Mouse (Mus musculus) midbrain, embryonic 10.5 days (tissue): ENCODE measurements around the gene Plau. TPM values are rescaled to one million over a fixed set of nuclear protein-coding genes. Genes with fewer than 3 reads are reported as not detected.

ENCODE experiments used
- DNase-seq: peaks from one replicate; pipeline ENCODE4 v3.0.0-alpha.2; 2017; ENCODE audit warnings: low spot score
- H3K27ac ChIP-seq: fragments of 300-500 bp; sonication (generic); replicated peaks from 2 replicates; pipeline ENCODE4 v1.5.1; 2016; ENCODE audit warnings: mild to moderate bottlenecking
- H3K27me3 ChIP-seq: fragments of 300-500 bp; sonication (generic); 2 replicates; pipeline ENCODE4 v1.6.1; 2016; ENCODE audit warnings: low read depth, mild to moderate bottlenecking; ENCODE audit not compliant: poor library complexity, severe bottlenecking
- H3K36me3 ChIP-seq: fragments of 300-500 bp; sonication (generic); 2 replicates; pipeline ENCODE4 v1.6.1; 2016; ENCODE audit warnings: mild to moderate bottlenecking, moderate library complexity
- H3K4me1 ChIP-seq: fragments of 300-500 bp; sonication (generic); 2 replicates; pipeline ENCODE4 v1.6.1; 2016
- H3K4me3 ChIP-seq: fragments of 300-500 bp; sonication (generic); 2 replicates; pipeline ENCODE4 v1.5.1; 2016; ENCODE audit warnings: mild to moderate bottlenecking, moderate library complexity
- H3K9me3 ChIP-seq: fragments of 300-500 bp; sonication (generic); replicated peaks from 2 replicates; pipeline ENCODE4 v1.6.1; 2016; ENCODE audit warnings: mild to moderate bottlenecking
- WGBS: fragments of 180-500 bp; shearing (Covaris S2); methylation state at CpG from one replicate; pipeline ENCODE4 v1.1.7; 2016; 5-methylcytosine and 5-hydroxymethylcytosine counted together
- polyA plus RNA-seq: library from polyadenylated mRNA; unstranded; fragments of >200 nt; fragmentation: Nextera tagmentation; extraction: Ambion mirVana; gene quantifications from 2 replicates; pipeline ENCODE4 v1.2.1, GENCODE M21; 2016

Plau gene
- polyA plus RNA-seq, 1 experiment from 2014 or later, result 0.49 TPM

DNA sequence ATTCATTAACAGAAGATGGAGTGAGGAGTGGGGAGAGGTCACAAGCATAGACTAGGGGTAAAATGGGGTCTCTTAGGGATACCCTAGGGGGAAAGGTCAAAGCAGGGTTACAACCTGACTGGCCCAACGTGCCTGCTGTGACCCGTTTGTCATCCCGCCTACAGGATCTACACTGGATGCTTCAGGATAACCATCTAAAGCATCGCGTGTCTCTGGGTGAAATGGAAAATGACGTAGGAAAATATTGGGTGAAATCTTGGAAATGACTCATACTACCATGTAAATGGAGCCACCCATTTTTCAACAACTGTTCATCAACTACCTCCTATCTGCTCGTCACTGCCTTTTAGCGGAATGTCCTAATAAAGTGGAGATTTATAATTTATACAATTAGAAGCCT is 40.3 kb upstream of the Plau start:
- Histone ChIP-seq H3K36me3 (peaks cover 11% of the 10 kb centered on the region), H3K4me1 (peaks cover 56% of the 10 kb centered on the region), H3K4me3 (no peak overlapping the region), H3K9me3 (no peaks in the 10 kb centered on the region), H3K27ac (no peak overlapping the region), H3K27me3 (peaks cover 21% of the 10 kb centered on the region)
- WGBS, result 75% methylated on average over 8 of the region's 8 CpGs
- DNase-seq, result no peak

DNA sequence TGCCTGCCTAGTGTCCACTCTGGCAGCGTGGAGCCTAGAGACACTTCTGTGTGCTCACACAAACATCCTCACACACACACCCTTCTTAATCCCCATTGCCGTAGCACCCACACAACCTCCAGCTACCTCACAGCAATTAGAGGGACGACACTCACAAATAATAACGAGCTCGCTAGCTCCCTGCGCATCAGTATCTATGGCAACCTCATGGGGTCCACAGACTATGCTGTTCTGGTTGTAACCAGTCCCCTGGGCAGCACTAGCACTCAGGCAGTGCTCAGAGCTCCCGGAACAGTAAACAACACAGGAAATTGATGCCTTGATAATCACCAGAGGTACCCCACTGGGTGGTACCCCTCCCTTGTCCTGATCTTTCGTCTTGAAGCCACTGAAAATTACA is 39.8 kb upstream of the Plau start:
- 46% methylated on average over 8 of the region's 8 CpGs for WGBS
- no peak overlapping the region for H3K27ac ChIP-seq
- H3K4me1 ChIP-seq, result peaks cover 51% of the 10 kb centered on the region
- H3K36me3 ChIP-seq, result peaks cover 6% of the 10 kb centered on the region
- H3K4me3 ChIP-seq, result no peak overlapping the region
- H3K27me3 ChIP-seq, result peaks cover 21% of the 10 kb centered on the region
- H3K9me3 ChIP-seq, result no peaks in the 10 kb centered on the region
- peak; percentile 24 for DNase-seq

DNA sequence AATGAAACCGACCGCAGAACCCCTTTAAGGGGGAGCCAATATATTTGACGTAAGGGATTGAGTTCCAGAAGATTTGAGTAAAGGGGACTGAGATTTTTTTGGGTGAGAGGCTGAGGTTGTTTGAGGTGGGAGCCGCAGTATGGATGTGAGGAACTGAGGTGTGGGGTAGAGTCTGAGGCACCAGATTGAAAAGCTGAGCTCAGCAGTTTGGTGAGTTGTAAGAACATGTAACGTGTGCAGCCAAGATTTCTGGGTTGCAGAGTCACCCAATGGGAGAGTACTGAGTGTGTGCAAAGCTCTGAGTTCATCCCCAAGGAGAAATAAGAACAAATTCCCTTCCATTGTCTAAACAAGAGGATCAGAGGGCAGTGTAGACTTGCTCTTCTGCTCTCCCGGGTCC is 38.2 kb upstream of the Plau start:
- no peak overlapping the region for H3K27ac ChIP-seq
- WGBS, result 85% methylated on average over 6 of the region's 6 CpGs
- H3K9me3 ChIP-seq, result no peaks in the 10 kb centered on the region
- H3K36me3 ChIP-seq, result no peaks in the 10 kb centered on the region
- DNase-seq, result no peak
- H3K4me1 ChIP-seq, result peaks cover 35% of the 10 kb centered on the region
- no peak overlapping the region for H3K4me3 ChIP-seq
- H3K27me3 ChIP-seq, result peaks cover 21% of the 10 kb centered on the region

GRCm38 (mm10) chr14:20798761-20799160 is 37.7 kb upstream of the Plau start:
- H3K4me1 ChIP-seq, result peaks cover 33% of the 10 kb centered on the region
- DNase-seq, result peak; percentile 85
- no peak overlapping the region for H3K4me3 ChIP-seq
- no peak overlapping the region for H3K27ac ChIP-seq
- no peaks in the 10 kb centered on the region for H3K9me3 ChIP-seq
- no peaks in the 10 kb centered on the region for H3K36me3 ChIP-seq
- 7% methylated on average over 7 of the region's 7 CpGs for WGBS
- peaks cover 21% of the 10 kb centered on the region for H3K27me3 ChIP-seq

- H3K9me3 ChIP-seq, result no peaks in the 10 kb centered on the region
- no peak overlapping the region for H3K27ac ChIP-seq
- DNase-seq, result no peak
- H3K27me3 ChIP-seq, result peaks cover 5% of the 10 kb centered on the region; the same call in 1 of the 2 replicates
- peaks cover 4% of the 10 kb centered on the region; the same call in 1 of the 2 replicates for H3K4me1 ChIP-seq
- WGBS, result 45% methylated on average over 2 of the region's 2 CpGs
- H3K36me3 ChIP-seq, result no peaks in the 10 kb centered on the region
- no peak overlapping the region for H3K4me3 ChIP-seq
Observed at GRCm38 (mm10) chr14:20802926-20803605, 33.4 kb upstream of the Plau start.

GRCm38 (mm10) chr14:20803606-20803938 is 32.9 kb upstream of the Plau start:
- H3K9me3 ChIP-seq, result no peaks in the 10 kb centered on the region
- H3K4me3 ChIP-seq, result no peak overlapping the region
- no peak overlapping the region for H3K27ac ChIP-seq
- no peaks in the 10 kb centered on the region for H3K27me3 ChIP-seq
- H3K36me3 ChIP-seq, result no peaks in the 10 kb centered on the region
- DNase-seq, result peak; percentile 74
- H3K4me1 ChIP-seq, result peaks cover 4% of the 10 kb centered on the region; the same call in 1 of the 2 replicates
- 6% methylated on average over 7 of the region's 7 CpGs for WGBS

- H3K9me3 ChIP-seq, result no peaks in the 10 kb centered on the region
- no peaks in the 10 kb centered on the region for H3K36me3 ChIP-seq
- DNase-seq, result no peak
- no peak overlapping the region for H3K4me3 ChIP-seq
- no peaks in the 10 kb centered on the region for H3K27me3 ChIP-seq
- WGBS, result 81% methylated on average over 5 of the region's 5 CpGs
- H3K4me1 ChIP-seq, result 0 out of 2 replicates have a peak, but pooled peaks cover 4% of the 10 kb centered on the region
- no peak overlapping the region for H3K27ac ChIP-seq
Observed at GRCm38 (mm10) chr14:20804481-20804880, 32.0 kb upstream of the Plau start.

DNA sequence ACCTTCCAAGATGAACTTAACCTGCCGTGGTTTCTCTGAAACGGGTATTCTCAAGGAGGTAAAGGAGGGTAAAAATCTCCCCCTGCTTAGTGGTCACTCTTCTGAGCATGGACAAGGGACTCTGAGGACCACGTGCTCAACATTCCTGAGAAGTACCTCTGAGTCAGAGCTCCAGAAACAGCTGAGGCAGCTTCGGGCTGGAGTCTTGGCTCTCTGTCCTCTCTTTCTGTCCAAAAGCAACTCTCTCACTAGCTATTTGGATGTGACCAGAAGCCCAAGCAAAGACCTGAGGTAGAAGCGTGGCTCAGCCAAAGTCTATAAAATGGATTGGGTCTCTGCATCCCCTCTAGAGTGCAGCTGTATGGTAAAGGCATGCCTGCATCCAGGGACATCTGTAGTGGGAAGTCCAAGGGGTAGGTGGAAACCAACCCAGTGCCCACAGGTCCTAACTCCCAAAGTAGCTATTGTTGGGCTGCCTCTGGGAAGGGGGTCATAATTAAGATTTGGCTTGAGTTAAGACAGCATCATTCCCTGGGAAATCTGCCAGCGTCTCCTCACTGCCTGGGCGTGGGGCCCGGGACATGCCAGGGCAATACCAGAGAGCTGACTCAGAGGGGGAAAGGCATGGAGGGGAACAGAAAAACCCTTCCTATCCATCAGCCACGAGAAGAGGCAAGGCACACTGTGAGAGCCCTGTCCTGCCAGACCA is 31.3 kb upstream of the Plau start:
- no peaks in the 10 kb centered on the region for H3K27me3 ChIP-seq
- 0 out of 2 replicates have a peak, but pooled peaks cover 4% of the 10 kb centered on the region for H3K4me1 ChIP-seq
- H3K9me3 ChIP-seq, result no peaks in the 10 kb centered on the region
- no peaks in the 10 kb centered on the region for H3K36me3 ChIP-seq
- DNase-seq, result no peak
- H3K27ac ChIP-seq, result no peak overlapping the region
- no peak overlapping the region for H3K4me3 ChIP-seq
- WGBS, result 87% methylated on average over 9 of the region's 9 CpGs

DNA sequence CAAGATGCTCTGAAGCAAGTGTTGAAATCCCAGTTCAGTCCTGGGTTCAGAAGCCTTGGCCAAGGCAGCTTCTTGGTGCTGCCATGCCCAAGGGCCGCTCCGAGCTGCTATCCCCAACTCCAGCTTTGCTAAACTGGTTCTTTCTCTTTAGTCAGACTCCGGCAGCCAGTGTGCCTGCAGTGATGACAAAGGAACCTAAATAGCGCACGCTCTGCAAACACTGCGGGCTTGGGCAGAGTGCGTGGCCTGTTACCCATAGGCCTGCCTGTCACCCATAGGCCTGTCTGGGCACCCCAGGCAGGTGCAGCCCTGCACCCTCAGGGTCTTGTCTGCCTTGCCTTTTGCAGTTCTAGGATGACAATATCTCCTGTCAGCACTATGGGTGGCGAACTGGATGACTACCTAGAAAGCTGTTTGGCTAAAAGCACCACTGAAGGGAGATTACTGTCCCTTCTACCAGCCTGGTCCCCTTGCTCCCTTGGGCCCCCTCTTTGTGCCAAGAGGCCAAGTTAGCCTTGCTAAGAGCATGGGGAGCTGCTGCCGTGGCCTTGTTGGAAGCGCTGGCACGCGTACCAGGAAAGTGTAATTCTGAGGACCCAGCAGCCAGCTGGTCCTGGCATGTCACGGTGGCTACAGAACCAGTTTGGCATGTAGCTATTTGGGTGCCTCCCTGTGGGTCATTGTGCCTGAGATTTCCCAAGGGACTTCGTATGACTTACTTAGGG is 30.2 kb upstream of the Plau start:
- Histone ChIP-seq H3K36me3 (no peaks in the 10 kb centered on the region), H3K27ac (no peak overlapping the region), H3K9me3 (no peaks in the 10 kb centered on the region), H3K4me1 (0 out of 2 replicates have a peak, but pooled peaks cover 4% of the 10 kb centered on the region), H3K27me3 (no peaks in the 10 kb centered on the region), H3K4me3 (no peak overlapping the region)
- no peak for DNase-seq
- 88% methylated on average over 14 of the region's 14 CpGs for WGBS

DNA sequence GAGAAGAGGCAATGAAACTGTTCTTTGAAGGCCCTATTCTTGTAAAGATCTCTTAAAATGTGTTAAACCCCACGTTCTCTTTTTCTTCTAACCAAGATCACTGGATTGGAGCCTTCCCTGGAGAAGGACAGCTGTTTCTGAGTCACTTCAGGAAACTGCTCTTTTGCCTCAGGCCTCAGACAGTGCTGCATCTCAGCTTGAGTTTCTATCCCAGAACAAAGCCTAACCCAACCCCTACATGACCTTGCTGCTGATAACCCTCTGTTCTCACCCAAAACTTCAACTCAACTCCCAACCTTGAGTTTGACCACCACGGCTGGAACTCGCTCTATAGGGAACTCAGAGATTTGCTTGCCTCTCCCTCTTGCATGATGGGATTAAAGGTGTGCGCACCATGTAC is 27.1 kb upstream of the Plau start:
- WGBS, result 84% methylated on average over 4 of the region's 4 CpGs
- H3K4me3 ChIP-seq, result no peak overlapping the region
- no peaks in the 10 kb centered on the region for H3K9me3 ChIP-seq
- no peaks in the 10 kb centered on the region for H3K36me3 ChIP-seq
- no peaks in the 10 kb centered on the region for H3K27me3 ChIP-seq
- DNase-seq, result no peak
- H3K27ac ChIP-seq, result no peak overlapping the region
- H3K4me1 ChIP-seq, result 0 out of 2 replicates have a peak, but pooled peaks cover 4% of the 10 kb centered on the region

DNA sequence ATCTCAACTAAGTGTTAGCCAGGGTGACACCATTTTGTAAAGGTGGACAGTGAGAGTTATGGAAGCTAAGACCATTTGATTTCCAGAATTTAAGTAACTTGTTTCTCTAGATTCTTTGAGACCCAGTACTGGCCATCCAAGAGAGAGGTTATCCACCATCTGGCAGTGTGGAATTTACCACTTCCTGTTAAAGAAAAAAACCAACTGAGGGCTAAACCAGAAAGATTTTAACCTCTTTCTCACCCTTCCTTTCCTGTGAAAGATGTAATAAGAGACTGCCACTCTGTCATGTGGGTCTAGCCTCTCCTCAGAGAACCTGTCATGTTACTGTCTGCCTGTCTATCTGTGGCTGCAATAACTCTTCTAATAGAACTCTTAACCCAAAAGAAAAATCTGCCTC is 26.6 kb upstream of the Plau start:
- H3K4me1 ChIP-seq, result 0 out of 2 replicates have a peak, but pooled peaks cover 4% of the 10 kb centered on the region
- H3K9me3 ChIP-seq, result no peaks in the 10 kb centered on the region
- DNase-seq, result no peak
- H3K27me3 ChIP-seq, result no peaks in the 10 kb centered on the region
- H3K4me3 ChIP-seq, result no peak overlapping the region
- no peaks in the 10 kb centered on the region for H3K36me3 ChIP-seq
- no peak overlapping the region for H3K27ac ChIP-seq

GRCm38 (mm10) chr14:20811236-20811635 is 25.2 kb upstream of the Plau start:
- Histone ChIP-seq H3K36me3 (no peaks in the 10 kb centered on the region), H3K27me3 (no peaks in the 10 kb centered on the region), H3K4me1 (no peaks in the 10 kb centered on the region), H3K27ac (no peak overlapping the region), H3K4me3 (no peak overlapping the region), H3K9me3 (no peaks in the 10 kb centered on the region)
- DNase-seq, result no peak
- WGBS, result 91% methylated on average over 8 of the region's 8 CpGs
